Mouse (Mus musculus) embryonic facial prominence, embryonic 15.5 days (tissue): ENCODE measurements around the gene Plrg1. TPM values are rescaled to one million over a fixed set of nuclear protein-coding genes. Genes with fewer than 3 reads are reported as not detected.

Source experiments
- ATAC-seq: fragments of 200-750 bp; cut with Nextera tagmentation; 2 replicates; pipeline ENCODE4 v1.8.0; 2017; ENCODE audit warnings: low read depth, moderate TSS enrichment; ENCODE audit not compliant: insufficient number of reproducible peaks, low FRiP score, low TSS enrichment
- H3K27ac ChIP-seq: fragments of 300-500 bp; sonication (generic); replicated peaks from 2 replicates; pipeline ENCODE4 v1.5.1; 2015; ENCODE audit warnings: mild to moderate bottlenecking, inconsistent platforms
- H3K27me3 ChIP-seq: fragments of 300-500 bp; sonication (generic); 2 replicates; pipeline ENCODE4 v1.6.1; 2015; ENCODE audit warnings: inconsistent platforms
- H3K36me3 ChIP-seq: fragments of 300-500 bp; sonication (generic); 2 replicates; pipeline ENCODE4 v1.6.1; 2015; ENCODE audit warnings: mild to moderate bottlenecking, inconsistent platforms
- H3K4me1 ChIP-seq: fragments of 300-500 bp; sonication (generic); 2 replicates; pipeline ENCODE4 v1.6.1; 2015; ENCODE audit warnings: inconsistent platforms
- H3K4me2 ChIP-seq: fragments of 300-500 bp; sonication (generic); replicated peaks from 2 replicates; pipeline ENCODE4 v1.6.1; 2015; ENCODE audit warnings: mild to moderate bottlenecking, inconsistent platforms
- H3K4me3 ChIP-seq: fragments of 300-500 bp; sonication (generic); replicated peaks from 2 replicates; pipeline ENCODE4 v1.5.1; 2015; ENCODE audit warnings: mild to moderate bottlenecking, inconsistent platforms
- H3K9ac ChIP-seq: fragments of 300-500 bp; sonication (generic); 2 replicates; pipeline ENCODE4 v1.6.1; 2015; ENCODE audit warnings: inconsistent platforms
- H3K9me3 ChIP-seq: fragments of 300-500 bp; sonication (generic); replicated peaks from 2 replicates; pipeline ENCODE4 v1.6.1; 2016; ENCODE audit warnings: inconsistent platforms
- WGBS: fragments of 180-500 bp; shearing (Covaris S2); methylation state at CpG from one replicate; pipeline ENCODE4 v1.1.7; 2015; 5-methylcytosine and 5-hydroxymethylcytosine counted together
- polyA plus RNA-seq: library from polyadenylated mRNA; unstranded; fragments of >200 nt; fragmentation: Nextera tagmentation; extraction: Ambion mirVana; gene quantifications from 2 replicates; pipeline ENCODE4 v1.2.1, GENCODE M21; 2015

Plrg1 gene
- polyA plus RNA-seq: 91.1 and 94.3 TPM in 2 replicates

DNA sequence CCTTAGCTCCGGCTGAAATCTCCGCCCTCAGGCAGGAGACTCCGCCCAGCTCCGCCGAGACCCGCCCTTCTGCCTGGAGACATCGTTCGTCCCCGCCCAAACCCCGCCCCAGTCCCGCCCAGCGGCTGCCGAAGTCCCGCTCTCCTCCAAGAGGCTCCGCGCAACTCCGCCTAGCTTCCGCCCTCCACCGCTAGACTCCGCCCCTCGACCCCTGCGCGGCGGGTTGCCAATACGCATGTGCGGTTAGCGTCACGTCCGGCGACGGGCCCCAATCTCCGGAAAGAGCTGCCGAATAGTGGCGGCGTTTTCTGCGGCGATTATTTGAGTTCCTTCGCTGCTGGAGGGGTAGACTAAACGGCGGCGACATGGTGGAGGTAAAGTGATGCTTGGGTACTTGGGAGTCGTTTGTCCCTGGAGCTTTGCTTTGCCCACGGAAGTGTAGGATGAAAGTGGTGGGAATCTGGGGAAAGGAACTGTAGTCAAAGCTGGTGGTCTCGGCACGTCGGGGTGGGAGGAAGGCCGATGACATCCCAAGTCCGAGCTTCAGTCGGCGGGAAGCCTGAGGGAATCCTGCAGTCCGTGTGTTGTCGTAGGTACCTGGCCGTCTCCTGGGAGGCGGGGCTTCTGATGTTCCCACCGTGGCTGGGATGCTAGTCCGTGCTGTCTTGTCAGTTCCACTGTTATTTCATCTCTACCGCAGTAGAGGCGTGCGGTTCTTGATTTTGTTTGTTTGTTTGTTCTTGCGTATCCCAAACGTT, at the start of gene Plrg1:
Plrg1 (plus strand) TSS at position 242 of the 758 bp plus-strand sequence.
- peak; percentile 98 for ATAC-seq
- Histone ChIP-seq H3K9ac (peak within 1 kb of the TSS; percentile 80), H3K27me3 (no peaks in the 10 kb centered on the region), H3K4me3 (peak within 1 kb of the TSS; percentile 79), H3K36me3 (peaks cover 20% of the 10 kb centered on the region), H3K4me1 (peaks cover 9% of the 10 kb centered on the region), H3K4me2 (peak within 1 kb of the TSS; percentile 73), H3K9me3 (no peaks in the 10 kb centered on the region), H3K27ac (peak within 1 kb of the TSS; percentile 85)
- WGBS: under 1% methylated on average over 61 of the region's 61 CpGs

GRCm38 (mm10) chr3:83007557-83007956, 47.8 kb upstream of the Plrg1 start, which contains the start of gene Fgg:
Gene Fgg (plus strand): TSS chr3:83007724.
- no peak within 1 kb of the TSS for H3K4me3 ChIP-seq
- no peaks in the 10 kb centered on the region for H3K4me1 ChIP-seq
- H3K36me3 ChIP-seq: no peaks in the 10 kb centered on the region
- no peak within 1 kb of the TSS for H3K27ac ChIP-seq
- H3K4me2 ChIP-seq: no peak within 1 kb of the TSS
- no peak for ATAC-seq
- no peaks in the 10 kb centered on the region for H3K9me3 ChIP-seq
- 0 out of 2 replicates have a peak, but pooled peaks cover 4% of the 10 kb centered on the region for H3K27me3 ChIP-seq
- H3K9ac ChIP-seq: no peak within 1 kb of the TSS
- WGBS: 40% methylated on average over 7 of the region's 7 CpGs

DNA sequence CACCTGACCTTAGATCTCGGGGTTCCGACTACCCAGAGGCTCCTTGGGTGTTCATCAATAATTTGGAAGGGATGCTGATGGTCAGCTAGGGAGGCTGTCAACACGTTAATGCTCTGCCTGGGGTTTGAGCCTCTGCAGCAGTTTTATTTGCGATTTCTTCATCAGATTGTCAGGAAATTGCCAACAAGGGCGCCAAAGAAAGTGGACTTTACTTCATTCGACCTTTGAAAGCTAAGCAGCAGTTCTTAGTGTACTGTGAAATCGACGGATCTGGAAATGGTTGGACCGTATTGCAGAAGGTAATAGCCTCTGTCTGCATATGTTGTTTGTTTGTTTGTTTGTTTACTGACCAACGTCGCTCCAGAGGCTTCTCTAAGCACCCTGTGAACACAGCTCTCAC, 45.0 kb upstream of the Plrg1 start:
- no peak overlapping the region for H3K4me2 ChIP-seq
- H3K9me3 ChIP-seq: no peaks in the 10 kb centered on the region
- H3K36me3 ChIP-seq: no peaks in the 10 kb centered on the region
- no peak overlapping the region for H3K9ac ChIP-seq
- no peak overlapping the region for H3K4me3 ChIP-seq
- WGBS: 78% methylated on average over 11 of the region's 11 CpGs
- no peak for ATAC-seq
- H3K27ac ChIP-seq: no peak overlapping the region
- H3K27me3 ChIP-seq: 0 out of 2 replicates have a peak, but pooled peaks cover 4% of the 10 kb centered on the region
- H3K4me1 ChIP-seq: no peaks in the 10 kb centered on the region

DNA sequence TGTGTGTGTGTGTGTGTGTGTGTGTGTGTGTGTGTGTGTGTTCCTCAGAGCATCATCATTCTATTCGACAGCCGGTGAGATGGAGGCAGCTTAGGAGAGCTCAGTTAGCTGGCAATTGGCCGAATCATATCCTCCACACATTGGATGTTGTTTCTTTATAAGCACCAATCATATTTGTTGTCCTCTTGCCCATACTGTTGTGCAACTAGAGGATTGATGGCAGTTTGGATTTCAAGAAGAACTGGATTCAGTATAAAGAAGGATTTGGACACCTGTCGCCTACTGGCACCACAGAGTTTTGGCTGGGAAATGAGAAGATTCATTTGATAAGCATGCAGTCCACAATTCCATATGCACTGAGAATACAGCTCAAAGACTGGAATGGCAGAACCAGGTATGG, 44.2 kb upstream of the Plrg1 start:
- H3K4me1 ChIP-seq: no peaks in the 10 kb centered on the region
- H3K9me3 ChIP-seq: no peaks in the 10 kb centered on the region
- WGBS: 89% methylated on average over 4 of the region's 4 CpGs
- ATAC-seq: no peak
- no peak overlapping the region for H3K4me3 ChIP-seq
- H3K9ac ChIP-seq: no peak overlapping the region
- H3K27me3 ChIP-seq: 0 out of 2 replicates have a peak, but pooled peaks cover 4% of the 10 kb centered on the region
- no peak overlapping the region for H3K27ac ChIP-seq
- H3K36me3 ChIP-seq: no peaks in the 10 kb centered on the region
- no peak overlapping the region for H3K4me2 ChIP-seq

- 51% methylated on average over 4 of the region's 4 CpGs for whole genome bisulfite sequencing
- H3K27ac ChIP-seq: no peak overlapping the region
- H3K36me3 ChIP-seq: no peaks in the 10 kb centered on the region
- H3K4me3 ChIP-seq: no peak overlapping the region
- no peak for ATAC-seq
- 0 out of 2 replicates have a peak, but pooled peaks cover 4% of the 10 kb centered on the region for H3K27me3 ChIP-seq
- no peaks in the 10 kb centered on the region for H3K9me3 ChIP-seq
- no peak overlapping the region for H3K9ac ChIP-seq
- no peak overlapping the region for H3K4me2 ChIP-seq
- no peaks in the 10 kb centered on the region for H3K4me1 ChIP-seq
Observed at GRCm38 (mm10) chr3:83011565-83011964, 43.8 kb upstream of the Plrg1 start.

DNA sequence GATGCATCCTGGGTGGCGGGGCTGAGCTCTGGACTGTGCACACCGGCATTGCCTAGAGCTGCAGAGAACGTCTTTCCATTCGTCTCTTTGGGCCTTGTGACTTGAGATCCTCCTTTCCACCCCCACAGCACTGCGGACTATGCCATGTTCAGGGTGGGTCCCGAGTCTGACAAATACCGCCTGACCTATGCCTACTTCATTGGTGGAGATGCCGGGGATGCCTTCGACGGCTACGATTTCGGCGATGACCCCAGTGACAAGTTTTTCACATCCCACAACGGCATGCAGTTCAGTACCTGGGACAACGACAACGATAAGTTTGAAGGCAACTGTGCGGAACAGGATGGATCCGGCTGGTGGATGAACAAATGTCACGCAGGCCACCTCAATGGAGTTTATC, 42.7 kb upstream of the Plrg1 start:
- H3K4me3 ChIP-seq: no peak overlapping the region
- H3K27ac ChIP-seq: no peak overlapping the region
- H3K36me3 ChIP-seq: no peaks in the 10 kb centered on the region
- no peak overlapping the region for H3K4me2 ChIP-seq
- H3K27me3 ChIP-seq: 0 out of 2 replicates have a peak, but pooled peaks cover 4% of the 10 kb centered on the region
- H3K9me3 ChIP-seq: no peaks in the 10 kb centered on the region
- H3K4me1 ChIP-seq: no peaks in the 10 kb centered on the region
- ATAC-seq: no peak
- H3K9ac ChIP-seq: no peak overlapping the region
- 88% methylated on average over 19 of the region's 19 CpGs for WGBS

- Histone ChIP-seq H3K9ac (no peak overlapping the region), H3K4me3 (no peak overlapping the region), H3K36me3 (no peaks in the 10 kb centered on the region), H3K9me3 (no peaks in the 10 kb centered on the region), H3K27ac (no peak overlapping the region), H3K4me1 (no peaks in the 10 kb centered on the region), H3K4me2 (no peak overlapping the region), H3K27me3 (0 out of 2 replicates have a peak, but pooled peaks cover 4% of the 10 kb centered on the region)
- 82% methylated on average over 10 of the region's 10 CpGs for WGBS
- no peak for ATAC-seq
Observed at GRCm38 (mm10) chr3:83013951-83014350, 41.4 kb upstream of the Plrg1 start.

DNA sequence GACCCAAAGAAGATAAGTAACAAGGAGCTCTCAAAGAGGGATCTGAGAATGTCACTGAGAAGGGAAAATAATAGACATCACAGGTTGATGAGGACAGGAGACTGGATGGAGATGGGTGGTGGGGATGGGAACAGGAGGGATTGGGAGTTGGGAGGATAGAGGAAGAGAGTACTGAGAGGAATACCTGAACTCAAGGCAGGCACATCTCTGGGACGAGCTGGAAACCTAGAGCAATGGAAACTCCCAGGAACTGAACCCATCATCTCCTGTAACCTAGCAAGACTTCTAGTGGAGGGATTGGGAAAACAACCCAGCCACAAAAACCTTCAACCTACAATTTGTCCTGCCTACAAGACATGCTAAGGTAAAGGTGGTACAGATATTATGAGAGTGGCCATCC, 39.1 kb upstream of the Plrg1 start:
- no peak for ATAC-seq
- no peaks in the 10 kb centered on the region for H3K36me3 ChIP-seq
- no peaks in the 10 kb centered on the region for H3K4me1 ChIP-seq
- no peak overlapping the region for H3K4me2 ChIP-seq
- no peak overlapping the region for H3K4me3 ChIP-seq
- no peaks in the 10 kb centered on the region for H3K9me3 ChIP-seq
- no peak overlapping the region for H3K27ac ChIP-seq
- H3K9ac ChIP-seq: no peak overlapping the region
- WGBS: 68% methylated on average over 1 of the region's 1 CpGs
- H3K27me3 ChIP-seq: no peaks in the 10 kb centered on the region

DNA sequence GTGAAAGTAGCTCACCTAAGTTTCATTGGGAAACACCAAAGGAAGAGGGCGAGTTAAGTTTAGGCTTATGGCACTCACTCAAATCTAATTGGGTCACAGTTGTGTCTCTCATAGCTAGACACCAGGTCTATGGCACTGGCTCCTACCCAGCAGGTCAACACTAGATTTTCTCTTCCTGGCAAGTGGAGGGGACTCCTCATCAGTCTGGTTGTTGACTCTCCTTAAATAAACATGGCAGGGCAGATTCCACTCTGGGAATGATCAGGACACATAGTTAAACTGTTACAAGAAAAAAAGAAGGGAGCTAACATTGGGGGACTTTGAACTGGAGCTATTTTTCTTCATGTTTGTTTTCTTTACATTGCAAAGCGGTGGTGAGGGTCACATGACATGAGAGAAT, 34.9 kb upstream of the Plrg1 start:
- Histone ChIP-seq H3K4me1 (no peaks in the 10 kb centered on the region), H3K9ac (no peak overlapping the region), H3K9me3 (no peaks in the 10 kb centered on the region), H3K36me3 (no peaks in the 10 kb centered on the region), H3K27ac (no peak overlapping the region), H3K27me3 (no peaks in the 10 kb centered on the region), H3K4me3 (no peak overlapping the region), H3K4me2 (no peak overlapping the region)
- 82% methylated on average over 2 of the region's 2 CpGs for WGBS
- no peak for ATAC-seq

- no peak for ATAC-seq
- Histone ChIP-seq H3K9ac (no peak overlapping the region), H3K4me3 (no peak overlapping the region), H3K4me2 (no peak overlapping the region), H3K9me3 (no peaks in the 10 kb centered on the region), H3K27me3 (no peaks in the 10 kb centered on the region), H3K27ac (no peak overlapping the region), H3K4me1 (no peaks in the 10 kb centered on the region), H3K36me3 (no peaks in the 10 kb centered on the region)
- 91% methylated on average over 5 of the region's 5 CpGs for WGBS
Observed at GRCm38 (mm10) chr3:83021176-83021575, 34.1 kb upstream of the Plrg1 start.

DNA sequence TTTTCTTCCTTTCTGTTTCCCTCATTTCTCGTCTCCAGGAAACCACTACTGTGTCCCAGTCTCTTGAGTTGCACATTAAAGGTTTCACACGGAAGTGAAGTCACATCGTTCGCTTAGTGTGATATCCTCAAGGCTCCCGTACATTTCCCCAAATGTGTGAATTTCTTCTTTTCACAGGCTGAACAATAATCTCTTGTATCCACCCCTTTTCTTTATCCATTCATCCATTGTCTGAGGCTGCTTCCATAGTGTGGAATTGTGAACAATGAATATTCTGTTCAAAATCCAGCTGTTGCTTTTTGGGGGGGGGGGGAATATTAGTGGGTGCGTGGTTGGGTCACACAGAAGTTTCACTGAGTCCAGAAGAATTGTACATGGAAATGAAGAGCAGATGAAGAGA, 30.3 kb upstream of the Plrg1 start:
- H3K9me3 ChIP-seq: no peaks in the 10 kb centered on the region
- WGBS: 80% methylated on average over 6 of the region's 6 CpGs
- no peak overlapping the region for H3K9ac ChIP-seq
- H3K36me3 ChIP-seq: no peaks in the 10 kb centered on the region
- no peaks in the 10 kb centered on the region for H3K4me1 ChIP-seq
- H3K4me2 ChIP-seq: no peak overlapping the region
- H3K27ac ChIP-seq: no peak overlapping the region
- no peak for ATAC-seq
- no peak overlapping the region for H3K4me3 ChIP-seq
- no peaks in the 10 kb centered on the region for H3K27me3 ChIP-seq
